Mouse (Mus musculus): ENCODE measurements around the gene Gm38655.

- peak; percentile 58 for TF ChIP-seq CTCF (IDR thresholded peaks at IDR 0.05; ENCODE audit: control insufficient read depth, insufficient read depth, low read length)
- TF ChIP-seq POLR2A (IDR thresholded peaks at IDR 0.05; ENCODE audit: borderline replicate concordance, control insufficient read depth, low read depth, low read length): no peak
These were observed 51.3 kb downstream of the Gm38655 start for GRCm38 (mm10) chr17:25123979-25124378.
